Mouse (Mus musculus): Measurements from ENCODE around the gene Tcn2.
"Not testable (repeated sequence)": the region's sequence is repeated elsewhere in the genome, so short reads cannot be mapped to it uniquely, and the experiment has no call there.

DNA sequence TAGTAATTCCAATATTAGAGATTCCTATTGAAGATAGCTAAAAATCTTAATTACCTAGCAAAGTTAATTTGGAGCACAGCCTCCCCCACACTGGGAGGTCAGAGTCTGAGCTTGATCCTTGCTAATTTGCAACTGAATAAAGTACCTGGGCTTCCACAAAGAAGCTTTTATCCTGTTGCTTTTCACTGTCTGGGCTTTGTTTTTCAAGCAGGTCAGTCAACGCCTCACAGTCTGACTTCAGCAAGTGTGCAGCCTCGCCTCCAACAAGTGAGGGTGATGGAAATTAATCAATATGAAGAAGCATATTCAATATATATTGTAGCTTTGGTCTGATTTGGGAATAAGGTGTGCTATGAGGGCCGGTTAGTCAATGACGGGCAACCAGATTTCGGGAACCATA, 22.9 kb upstream of the Tcn2 start:
- not testable (repeated sequence) for TF ChIP-seq POLR2A (IDR thresholded peaks at IDR 0.05; ENCODE audit: borderline replicate concordance, extremely low read depth, insufficient read depth, insufficient read length, poor library complexity, severe bottlenecking); CTCF (IDR thresholded peaks at IDR 0.05; ENCODE audit: borderline replicate concordance, extremely low read depth, insufficient read depth, insufficient read length)

Data from brain, embryonic 14.5 days (tissue).